Mouse (Mus musculus): ENCODE measurements around the gene U90926.

DNA sequence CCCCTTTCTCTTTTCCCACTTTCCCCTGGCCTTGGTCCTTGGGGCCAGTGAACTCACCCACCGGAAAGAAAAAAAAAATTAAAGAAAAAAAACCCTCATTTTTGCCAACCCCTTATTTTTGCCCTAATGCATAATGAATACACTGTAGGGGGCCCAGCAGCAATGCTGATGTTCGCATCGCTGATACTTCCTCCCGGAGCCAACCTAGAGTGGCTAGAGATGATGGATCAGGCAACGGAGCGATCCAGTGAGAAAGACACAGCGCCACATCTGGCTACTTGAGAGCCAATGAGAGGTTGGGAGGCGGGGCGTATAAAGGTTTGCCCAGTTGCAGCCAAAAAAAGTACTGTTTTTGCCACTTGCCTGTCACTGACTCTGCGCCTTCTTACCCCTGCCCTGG, 13.6 kb upstream of the U90926 start:
- TF ChIP-seq EP300 (IDR thresholded peaks at IDR 0.05; ENCODE audit: low read depth) = no peak
- no peak for TF ChIP-seq CTCF (IDR thresholded peaks at IDR 0.05; ENCODE audit: low read depth)

All from heart, postnatal 0 days (tissue).